Mouse (Mus musculus): Measurements from ENCODE around the gene Sorcs1. TPM values are rescaled to one million over a fixed set of nuclear protein-coding genes. Genes with fewer than 3 reads are reported as not detected.

Sorcs1 gene
- polyA plus RNA-seq, 1 experiment: 0.01 TPM

DNA sequence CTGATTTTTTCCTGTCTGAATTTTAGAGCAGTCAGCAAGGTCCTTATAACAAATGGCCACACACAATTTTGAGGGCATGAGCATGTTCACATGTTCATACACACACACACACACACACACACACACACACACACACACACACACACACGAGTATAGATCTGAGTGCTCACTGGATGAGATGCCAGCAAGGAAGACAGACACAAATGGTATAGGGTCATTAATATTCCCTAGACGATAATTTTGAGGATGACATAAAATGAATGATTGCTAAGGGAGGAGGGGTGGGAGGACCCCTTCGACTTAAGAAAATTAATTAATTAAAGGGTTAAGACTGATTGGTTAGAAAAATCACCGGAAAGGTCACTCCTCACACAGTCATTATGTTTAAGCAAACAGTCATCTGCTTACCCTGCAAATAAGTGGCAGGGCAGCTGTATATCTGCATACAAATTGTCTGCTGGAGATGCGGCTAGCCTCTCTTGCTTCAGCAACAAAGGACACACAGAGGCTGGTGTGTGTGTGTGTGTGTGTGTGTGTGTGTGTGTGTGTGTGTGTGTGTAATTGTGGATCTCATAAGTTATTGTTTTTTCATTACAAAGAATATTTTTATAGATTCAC, 221.1 kb downstream of the Sorcs1 start:
- H3ac ChIP-seq (ENCODE audit: control insufficient read depth, insufficient read length, low read depth): no peak overlapping the region
- H3K36me3 ChIP-seq (ENCODE audit: control insufficient read depth, insufficient read depth): no peaks in the 10 kb centered on the region
- H3K4me3 ChIP-seq (ENCODE audit: insufficient read depth, poor library complexity, severe bottlenecking): no peak overlapping the region
- no peaks in the 10 kb centered on the region for H3K79me3 ChIP-seq (ENCODE audit: low read depth)
- H3K27me3 ChIP-seq (ENCODE audit: control insufficient read depth, insufficient read depth, insufficient read length): no peaks in the 10 kb centered on the region
- no peak for TF ChIP-seq MYOD1 (IDR thresholded peaks at IDR 0.05; ENCODE audit: control insufficient read depth, insufficient read length, low read depth)
- no peak for TF ChIP-seq CTCF (IDR thresholded peaks at IDR 0.05; ENCODE audit: control insufficient read depth, insufficient read depth, insufficient read length)
- no peak for TF ChIP-seq MYOG (IDR thresholded peaks at IDR 0.05; ENCODE audit: control insufficient read depth, extremely low read depth, insufficient read length)
- TF ChIP-seq USF1 (IDR thresholded peaks at IDR 0.05; ENCODE audit: low read depth): no peak
- no peak for TF ChIP-seq MAX (IDR thresholded peaks at IDR 0.05)
- TF ChIP-seq CEBPB (IDR thresholded peaks at IDR 0.05; ENCODE audit: low read depth): no peak
- no peak for TF ChIP-seq FOSL1 (IDR thresholded peaks at IDR 0.05; ENCODE audit: insufficient read depth, low read length, poor library complexity, severe bottlenecking)
- no peaks in the 10 kb centered on the region for H3K79me2 ChIP-seq (ENCODE audit: control insufficient read depth, insufficient read depth)

- Histone ChIP-seq H3K27me3 (ENCODE audit: control insufficient read depth, insufficient read depth, insufficient read length) (no peaks in the 10 kb centered on the region), H3ac (ENCODE audit: control insufficient read depth, insufficient read length, low read depth) (no peak overlapping the region), H3K4me3 (ENCODE audit: insufficient read depth, poor library complexity, severe bottlenecking) (no peak overlapping the region), H3K79me2 (ENCODE audit: control insufficient read depth, insufficient read depth) (no peaks in the 10 kb centered on the region), H3K36me3 (ENCODE audit: control insufficient read depth, insufficient read depth) (no peaks in the 10 kb centered on the region), H3K79me3 (ENCODE audit: low read depth) (no peaks in the 10 kb centered on the region)
- TF ChIP-seq USF1 (IDR thresholded peaks at IDR 0.05; ENCODE audit: low read depth) (no peak), CTCF (IDR thresholded peaks at IDR 0.05; ENCODE audit: control insufficient read depth, insufficient read depth, insufficient read length) (no peak), MAX (IDR thresholded peaks at IDR 0.05) (no peak), MYOD1 (IDR thresholded peaks at IDR 0.05; ENCODE audit: control insufficient read depth, insufficient read length, low read depth) (no peak), CEBPB (IDR thresholded peaks at IDR 0.05; ENCODE audit: low read depth) (no peak), MYOG (IDR thresholded peaks at IDR 0.05; ENCODE audit: control insufficient read depth, extremely low read depth, insufficient read length) (no peak), FOSL1 (IDR thresholded peaks at IDR 0.05; ENCODE audit: insufficient read depth, low read length, poor library complexity, severe bottlenecking) (no peak)
These were observed 237.3 kb downstream of the Sorcs1 start for GRCm38 (mm10) chr19:50441099-50441498.

DNA sequence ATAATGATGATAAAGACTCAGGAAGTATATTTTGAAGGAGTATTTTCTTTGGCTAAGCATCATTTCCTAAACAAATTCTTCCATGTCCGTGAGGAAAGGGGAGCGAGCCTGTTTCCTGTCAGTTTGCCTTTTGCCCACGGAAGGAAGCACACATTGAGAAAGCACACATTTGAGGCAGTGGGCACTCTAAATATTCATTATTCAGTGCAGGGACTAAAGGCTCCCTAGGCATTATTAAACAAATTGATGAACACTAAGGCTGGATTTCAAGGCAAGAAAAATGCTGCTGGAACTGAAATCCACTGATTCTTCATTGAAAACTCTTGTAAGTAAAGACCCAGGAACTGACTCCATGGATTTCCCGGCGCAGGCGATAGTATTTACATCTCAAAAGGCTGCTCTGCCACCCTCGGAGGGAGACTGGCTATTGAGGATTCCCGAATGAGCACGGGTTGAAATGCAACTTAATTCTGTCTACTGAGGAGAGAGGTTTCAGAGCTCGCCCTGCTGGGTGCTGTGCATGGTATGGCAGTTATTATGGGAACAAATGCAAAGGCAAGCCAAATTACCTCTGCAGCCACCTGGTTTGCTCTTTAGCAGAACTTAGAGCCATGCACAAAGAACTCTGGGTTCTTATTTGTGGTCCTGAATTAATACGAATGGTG, 238.1 kb downstream of the Sorcs1 start:
- Histone ChIP-seq H3K79me2 (ENCODE audit: control insufficient read depth, insufficient read depth) (no peaks in the 10 kb centered on the region), H3ac (ENCODE audit: control insufficient read depth, insufficient read length, low read depth) (no peak overlapping the region), H3K27me3 (ENCODE audit: control insufficient read depth, insufficient read depth, insufficient read length) (no peaks in the 10 kb centered on the region), H3K79me3 (ENCODE audit: low read depth) (no peaks in the 10 kb centered on the region), H3K4me3 (ENCODE audit: insufficient read depth, poor library complexity, severe bottlenecking) (no peak overlapping the region), H3K36me3 (ENCODE audit: control insufficient read depth, insufficient read depth) (no peaks in the 10 kb centered on the region)
- TF ChIP-seq FOSL1 (IDR thresholded peaks at IDR 0.05; ENCODE audit: insufficient read depth, low read length, poor library complexity, severe bottlenecking): no peak
- TF ChIP-seq CTCF (IDR thresholded peaks at IDR 0.05; ENCODE audit: control insufficient read depth, insufficient read depth, insufficient read length): no peak
- TF ChIP-seq MYOD1 (IDR thresholded peaks at IDR 0.05; ENCODE audit: control insufficient read depth, insufficient read length, low read depth): no peak
- TF ChIP-seq USF1 (IDR thresholded peaks at IDR 0.05; ENCODE audit: low read depth): no peak
- TF ChIP-seq CEBPB (IDR thresholded peaks at IDR 0.05; ENCODE audit: low read depth): no peak
- no peak for TF ChIP-seq MYOG (IDR thresholded peaks at IDR 0.05; ENCODE audit: control insufficient read depth, extremely low read depth, insufficient read length)
- TF ChIP-seq MAX (IDR thresholded peaks at IDR 0.05): no peak

GRCm38 (mm10) chr19:50439464-50439881, 239.0 kb downstream of the Sorcs1 start:
- H3K4me3 ChIP-seq (ENCODE audit: insufficient read depth, poor library complexity, severe bottlenecking): no peak overlapping the region
- H3K79me3 ChIP-seq (ENCODE audit: low read depth): no peaks in the 10 kb centered on the region
- no peaks in the 10 kb centered on the region for H3K36me3 ChIP-seq (ENCODE audit: control insufficient read depth, insufficient read depth)
- no peaks in the 10 kb centered on the region for H3K79me2 ChIP-seq (ENCODE audit: control insufficient read depth, insufficient read depth)
- no peaks in the 10 kb centered on the region for H3K27me3 ChIP-seq (ENCODE audit: control insufficient read depth, insufficient read depth, insufficient read length)
- H3ac ChIP-seq (ENCODE audit: control insufficient read depth, insufficient read length, low read depth): no peak overlapping the region
- no peak for TF ChIP-seq CEBPB (IDR thresholded peaks at IDR 0.05; ENCODE audit: low read depth)
- no peak for TF ChIP-seq MYOG (IDR thresholded peaks at IDR 0.05; ENCODE audit: control insufficient read depth, extremely low read depth, insufficient read length)
- no peak for TF ChIP-seq MAX (IDR thresholded peaks at IDR 0.05)
- no peak for TF ChIP-seq FOSL1 (IDR thresholded peaks at IDR 0.05; ENCODE audit: insufficient read depth, low read length, poor library complexity, severe bottlenecking)
- TF ChIP-seq MYOD1 (IDR thresholded peaks at IDR 0.05; ENCODE audit: control insufficient read depth, insufficient read length, low read depth): no peak
- TF ChIP-seq USF1 (IDR thresholded peaks at IDR 0.05; ENCODE audit: low read depth): no peak
- TF ChIP-seq CTCF (IDR thresholded peaks at IDR 0.05; ENCODE audit: control insufficient read depth, insufficient read depth, insufficient read length): no peak

DNA sequence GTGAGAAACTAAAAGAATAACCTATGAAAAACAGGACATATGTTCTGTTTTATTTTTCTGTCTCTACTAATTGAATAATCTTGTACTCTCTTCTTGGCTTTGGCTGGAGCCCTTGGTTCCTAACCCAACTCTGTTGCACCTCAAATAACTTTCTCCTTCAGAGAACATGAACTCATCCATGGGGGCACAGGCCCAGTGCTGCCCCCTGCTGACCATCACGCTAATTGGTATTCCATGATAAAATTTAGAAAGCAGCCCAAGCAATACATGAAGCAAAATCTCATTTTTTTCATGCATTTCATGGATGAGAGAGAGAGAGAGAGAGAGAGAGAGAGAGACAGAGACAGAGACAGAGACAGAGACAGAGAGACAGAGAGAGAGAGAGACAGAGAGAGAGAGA, 255.5 kb downstream of the Sorcs1 start:
- Histone ChIP-seq H3K36me3 (ENCODE audit: control insufficient read depth, insufficient read depth) (no peaks in the 10 kb centered on the region), H3ac (ENCODE audit: control insufficient read depth, insufficient read length, low read depth) (no peak overlapping the region), H3K79me2 (ENCODE audit: control insufficient read depth, insufficient read depth) (no peaks in the 10 kb centered on the region), H3K4me3 (ENCODE audit: insufficient read depth, poor library complexity, severe bottlenecking) (no peak overlapping the region), H3K27me3 (ENCODE audit: control insufficient read depth, insufficient read depth, insufficient read length) (no peaks in the 10 kb centered on the region), H3K79me3 (ENCODE audit: low read depth) (no peaks in the 10 kb centered on the region)
- TF ChIP-seq FOSL1 (IDR thresholded peaks at IDR 0.05; ENCODE audit: insufficient read depth, low read length, poor library complexity, severe bottlenecking) (no peak), MYOG (IDR thresholded peaks at IDR 0.05; ENCODE audit: control insufficient read depth, extremely low read depth, insufficient read length) (no peak), USF1 (IDR thresholded peaks at IDR 0.05; ENCODE audit: low read depth) (no peak), CTCF (IDR thresholded peaks at IDR 0.05; ENCODE audit: control insufficient read depth, insufficient read depth, insufficient read length) (no peak), MYOD1 (IDR thresholded peaks at IDR 0.05; ENCODE audit: control insufficient read depth, insufficient read length, low read depth) (no peak), CEBPB (IDR thresholded peaks at IDR 0.05; ENCODE audit: low read depth) (no peak), MAX (IDR thresholded peaks at IDR 0.05) (no peak)

Data from C2C12 (cell line).